Mouse (Mus musculus): Measurements from ENCODE around the gene Abhd12. TPM values are rescaled to one million over a fixed set of nuclear protein-coding genes. Genes with fewer than 3 reads are reported as not detected.
A peak's percentile ranks its signal among the peaks of the same experiment; 100 is the strongest.
"Not testable (repeated sequence)": the region's sequence is repeated elsewhere in the genome, so short reads cannot be mapped to it uniquely, and the experiment has no call there.

Abhd12 gene
- polyA plus RNA-seq, 1 experiment from 2014 or later = 78.9 TPM

- H3K36me3 ChIP-seq = not testable (repeated sequence)
These were observed 4.3 kb upstream of the Abhd12 start for GRCm38 (mm10) chr2:150908881-150909280.

DNA sequence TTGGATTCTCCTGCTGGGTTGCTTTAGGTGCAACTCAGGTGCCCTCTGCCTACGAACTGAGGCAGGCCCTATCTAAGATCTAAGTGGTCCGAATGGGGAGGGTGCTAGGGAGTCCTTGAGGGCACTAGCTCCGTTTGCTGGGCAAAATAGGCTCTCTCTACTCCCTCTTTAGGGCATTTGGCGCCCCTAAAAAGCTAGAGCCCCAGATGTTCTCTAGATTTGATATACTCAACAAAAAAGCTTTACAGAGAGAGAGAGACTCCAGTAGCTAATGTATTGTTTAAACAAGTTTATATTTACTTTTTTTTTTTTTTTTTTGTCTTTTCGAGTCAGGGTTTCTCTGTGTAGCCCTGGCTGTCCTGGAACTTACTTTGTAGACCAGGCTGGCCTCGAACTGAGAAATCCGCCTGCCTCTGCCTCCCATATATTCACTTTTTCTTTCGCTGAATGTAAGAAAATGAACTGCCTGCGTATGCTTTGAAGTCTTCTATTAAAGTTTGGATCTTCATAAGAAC, 452 bp upstream of the Abhd12 start, which contains the start of gene Gins1:
TSS of gene Gins1 (plus strand) at position 465 of the 515 bp plus-strand sequence.
- Histone ChIP-seq H3K27ac (replicated peaks) (peak within 1 kb of the TSS; percentile 87), H3K9me3 (replicated peaks) (no peaks in the 10 kb centered on the region), H3K4me1 (peaks cover 14% of the 10 kb centered on the region; the same call in 1 of the 2 replicates), H3K4me3 (replicated peaks) (peak within 1 kb of the TSS; percentile 79), H3K36me3 (no peaks in the 10 kb centered on the region), H3K9ac (peak within 1 kb of the TSS; percentile 69), H3K4me2 (replicated peaks) (peak within 1 kb of the TSS; percentile 88), H3K27me3 (no peaks in the 10 kb centered on the region)
- WGBS = 39% methylated on average over 9 of the region's 9 CpGs
- ATAC-seq (ENCODE audit: insufficient number of reproducible peaks, low FRiP score, low TSS enrichment, low read depth) = no peak; the same call in 1 of the 2 replicates

More at GRCm38 (mm10) chr2:150908881-150909280, 4.3 kb upstream of the Abhd12 start:
- not testable (repeated sequence) for H3K27ac ChIP-seq (replicated peaks); H3K27me3 ChIP-seq; H3K9ac ChIP-seq; H3K9me3 ChIP-seq (replicated peaks); H3K4me1 ChIP-seq; ATAC-seq (ENCODE audit: insufficient number of reproducible peaks, low FRiP score, low TSS enrichment, low read depth)
- 47% methylated on average over 6 of the region's 6 CpGs for WGBS
- Histone ChIP-seq H3K4me3 (replicated peaks) (peak overlapping the region; percentile 71), H3K4me2 (replicated peaks) (peak overlapping the region; percentile 60)

- no peak for ATAC-seq (ENCODE audit: insufficient number of reproducible peaks, low FRiP score, low TSS enrichment, low read depth)
- Histone ChIP-seq H3K4me3 (replicated peaks) (no peak overlapping the region), H3K4me1 (peaks cover 13% of the 10 kb centered on the region; the same call in 1 of the 2 replicates), H3K27me3 (no peaks in the 10 kb centered on the region), H3K9ac (no peak overlapping the region), H3K36me3 (no peaks in the 10 kb centered on the region), H3K27ac (replicated peaks) (no peak overlapping the region), H3K4me2 (replicated peaks) (no peak overlapping the region), H3K9me3 (replicated peaks) (no peaks in the 10 kb centered on the region)
- whole genome bisulfite sequencing = 77% methylated on average over 8 of the region's 8 CpGs
These were observed 2.2 kb downstream of the Abhd12 start for GRCm38 (mm10) chr2:150902347-150902746.

- H3K9ac ChIP-seq = no peak overlapping the region
- H3K36me3 ChIP-seq = no peaks in the 10 kb centered on the region
- H3K4me3 ChIP-seq (replicated peaks) = no peak overlapping the region
- H3K4me1 ChIP-seq = peaks cover 13% of the 10 kb centered on the region; the same call in 1 of the 2 replicates
- H3K9me3 ChIP-seq (replicated peaks) = no peaks in the 10 kb centered on the region
- H3K27ac ChIP-seq (replicated peaks) = no peak overlapping the region
- WGBS = 91% methylated on average over 6 of the region's 6 CpGs
- no peak overlapping the region for H3K4me2 ChIP-seq (replicated peaks)
- no peak for ATAC-seq (ENCODE audit: insufficient number of reproducible peaks, low FRiP score, low TSS enrichment, low read depth)
- no peaks in the 10 kb centered on the region for H3K27me3 ChIP-seq
These were observed 4.2 kb downstream of the Abhd12 start for GRCm38 (mm10) chr2:150900341-150900740.

DNA sequence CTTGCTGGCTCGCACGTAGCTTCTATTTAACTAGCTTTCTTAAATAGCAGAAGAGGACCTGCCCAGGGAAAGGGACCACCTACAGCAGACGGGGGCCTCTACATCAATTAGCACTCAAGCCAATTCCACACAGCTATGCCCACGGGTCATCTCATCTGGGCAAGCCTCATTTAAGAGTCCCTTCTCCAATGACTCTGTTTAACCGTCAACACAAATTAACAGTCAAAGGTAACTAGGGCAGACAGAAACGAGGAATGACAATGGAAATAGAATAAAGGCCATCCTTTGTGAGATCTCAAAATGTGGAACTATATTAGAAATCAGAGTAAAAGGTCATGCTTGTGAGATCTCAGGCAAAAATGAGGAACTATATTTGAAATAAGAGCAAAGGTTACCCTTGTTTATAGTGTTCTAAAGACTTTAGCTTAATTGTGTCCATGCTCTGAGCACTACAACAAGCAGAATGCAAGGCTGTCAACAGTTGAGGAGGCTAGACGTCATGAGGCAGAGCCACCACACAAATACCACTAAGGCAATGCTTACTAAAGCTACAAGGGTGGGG, 8.8 kb downstream of the Abhd12 start:
- Histone ChIP-seq H3K4me2 (replicated peaks) (no peak overlapping the region), H3K4me1 (no peaks in the 10 kb centered on the region), H3K9ac (no peak overlapping the region), H3K9me3 (replicated peaks) (no peaks in the 10 kb centered on the region), H3K36me3 (no peaks in the 10 kb centered on the region), H3K27ac (replicated peaks) (no peak overlapping the region), H3K4me3 (replicated peaks) (no peak overlapping the region), H3K27me3 (no peaks in the 10 kb centered on the region)
- WGBS = 69% methylated on average over 7 of the region's 7 CpGs
- no peak for ATAC-seq (ENCODE audit: insufficient number of reproducible peaks, low FRiP score, low TSS enrichment, low read depth)

GRCm38 (mm10) chr2:150894617-150895267, 9.8 kb downstream of the Abhd12 start:
- H3K27me3 ChIP-seq = no peaks in the 10 kb centered on the region
- H3K4me3 ChIP-seq (replicated peaks) = no peak overlapping the region
- no peaks in the 10 kb centered on the region for H3K9me3 ChIP-seq (replicated peaks)
- no peak for ATAC-seq (ENCODE audit: insufficient number of reproducible peaks, low FRiP score, low TSS enrichment, low read depth)
- no peak overlapping the region for H3K4me2 ChIP-seq (replicated peaks)
- H3K27ac ChIP-seq (replicated peaks) = no peak overlapping the region
- H3K36me3 ChIP-seq = no peaks in the 10 kb centered on the region
- 72% methylated on average over 2 of the region's 2 CpGs for WGBS
- H3K4me1 ChIP-seq = no peaks in the 10 kb centered on the region
- H3K9ac ChIP-seq = no peak overlapping the region

GRCm38 (mm10) chr2:150887370-150887769, 17.2 kb downstream of the Abhd12 start:
- H3K4me3 ChIP-seq (replicated peaks) = no peak overlapping the region
- no peaks in the 10 kb centered on the region for H3K36me3 ChIP-seq
- 77% methylated on average over 2 of the region's 2 CpGs for WGBS
- H3K27me3 ChIP-seq = no peaks in the 10 kb centered on the region
- no peaks in the 10 kb centered on the region for H3K9me3 ChIP-seq (replicated peaks)
- no peak overlapping the region for H3K27ac ChIP-seq (replicated peaks)
- no peak overlapping the region for H3K4me2 ChIP-seq (replicated peaks)
- H3K9ac ChIP-seq = no peak overlapping the region
- ATAC-seq (ENCODE audit: insufficient number of reproducible peaks, low FRiP score, low TSS enrichment, low read depth) = no peak
- H3K4me1 ChIP-seq = no peaks in the 10 kb centered on the region

DNA sequence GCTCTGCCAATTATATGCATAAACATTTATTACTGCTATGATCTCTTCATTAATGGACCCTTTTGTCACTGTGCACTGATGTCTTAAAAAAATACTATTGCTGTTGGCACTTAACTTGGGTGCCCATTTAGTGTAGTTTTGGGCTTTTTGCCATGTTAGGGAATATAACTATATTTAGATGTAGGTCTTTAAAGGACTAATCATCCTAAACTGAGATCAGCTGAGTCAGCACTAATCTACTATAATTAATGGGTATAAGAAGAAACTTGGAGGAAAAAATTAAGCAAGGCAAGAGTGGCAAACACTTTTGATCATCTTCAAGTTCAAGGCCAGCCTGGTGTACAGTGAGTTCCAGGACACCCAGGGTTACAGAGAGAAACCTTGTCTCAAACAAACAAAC, 18.2 kb downstream of the Abhd12 start:
- H3K27me3 ChIP-seq = no peaks in the 10 kb centered on the region
- no peaks in the 10 kb centered on the region for H3K9me3 ChIP-seq (replicated peaks)
- H3K36me3 ChIP-seq = no peaks in the 10 kb centered on the region
- no peaks in the 10 kb centered on the region for H3K4me1 ChIP-seq
- no peak overlapping the region for H3K27ac ChIP-seq (replicated peaks)
- ATAC-seq (ENCODE audit: insufficient number of reproducible peaks, low FRiP score, low TSS enrichment, low read depth) = no peak
- H3K9ac ChIP-seq = no peak overlapping the region
- H3K4me3 ChIP-seq (replicated peaks) = no peak overlapping the region
- no peak overlapping the region for H3K4me2 ChIP-seq (replicated peaks)

- no peak for ATAC-seq (ENCODE audit: insufficient number of reproducible peaks, low FRiP score, low TSS enrichment, low read depth)
- 74% methylated on average over 1 of the region's 1 CpGs for WGBS
These were observed 18.7 kb downstream of the Abhd12 start for GRCm38 (mm10) chr2:150885814-150886213.

GRCm38 (mm10) chr2:150884779-150885110, 19.8 kb downstream of the Abhd12 start:
- peak; percentile 47; the same call in 1 of the 2 replicates for ATAC-seq (ENCODE audit: insufficient number of reproducible peaks, low FRiP score, low TSS enrichment, low read depth)
- Histone ChIP-seq H3K27me3 (no peaks in the 10 kb centered on the region), H3K9ac (no peak overlapping the region), H3K4me2 (replicated peaks) (no peak overlapping the region), H3K36me3 (no peaks in the 10 kb centered on the region), H3K4me3 (replicated peaks) (no peak overlapping the region), H3K27ac (replicated peaks) (no peak overlapping the region), H3K9me3 (replicated peaks) (no peaks in the 10 kb centered on the region), H3K4me1 (no peaks in the 10 kb centered on the region)
- 92% methylated on average over 1 of the region's 1 CpGs for WGBS

More at GRCm38 (mm10) chr2:150885814-150886213, 18.7 kb downstream of the Abhd12 start:
- Histone ChIP-seq H3K9ac (no peak overlapping the region), H3K9me3 (replicated peaks) (no peaks in the 10 kb centered on the region), H3K4me2 (replicated peaks) (no peak overlapping the region), H3K27me3 (no peaks in the 10 kb centered on the region), H3K4me1 (no peaks in the 10 kb centered on the region), H3K4me3 (replicated peaks) (no peak overlapping the region), H3K27ac (replicated peaks) (no peak overlapping the region), H3K36me3 (no peaks in the 10 kb centered on the region)

- H3K27ac ChIP-seq (replicated peaks) = no peak overlapping the region
- no peak overlapping the region for H3K4me2 ChIP-seq (replicated peaks)
- H3K4me3 ChIP-seq (replicated peaks) = no peak overlapping the region
- no peaks in the 10 kb centered on the region for H3K27me3 ChIP-seq
- no peaks in the 10 kb centered on the region for H3K9me3 ChIP-seq (replicated peaks)
- H3K36me3 ChIP-seq = no peaks in the 10 kb centered on the region
- peak; percentile 60 for ATAC-seq (ENCODE audit: insufficient number of reproducible peaks, low FRiP score, low TSS enrichment, low read depth)
- no peak overlapping the region for H3K9ac ChIP-seq
- 86% methylated on average over 8 of the region's 8 CpGs for WGBS
- H3K4me1 ChIP-seq = no peaks in the 10 kb centered on the region
These were observed 20.3 kb downstream of the Abhd12 start for GRCm38 (mm10) chr2:150884075-150884778.
